In genomic region chr9:119510902-119511301, GRCm38 (mm10) we compare ENCODE assay signal across 10 mouse cellular contexts.
A peak's percentile ranks its signal among the peaks of the same experiment; 100 is the strongest.
DNase-seq lines count a peak whose midpoint lies in the region; ATAC-seq lines count a peak whose summit lies in the region.
"Had no signal": no experiment of that assay in that cellular context is flagged by ENCODE, and none has a peak within 500 bp of the region (broad histone marks: within the 10 kb centered on the region; RNA-seq: fewer than 3 reads in every experiment).

No protein-coding gene starts in this region.

- no peaks in the 10 kb centered on the region for H3K4me1 ChIP-seq in liver, embryonic 12.5 days
- no peaks in the 10 kb centered on the region for H3K4me1 ChIP-seq in liver, embryonic 11.5 days (replicated peaks; ENCODE audit: control insufficient read depth, insufficient read depth, low read length)
- peaks cover 3% of the 10 kb centered on the region; the same call in 1 of the 2 replicates for H3K4me1 ChIP-seq in limb, embryonic 15.5 days
- H3K4me1 ChIP-seq: heart, embryonic 13.5 days; liver, embryonic 13.5 days had no signal

- H3K27me3 ChIP-seq in liver, embryonic 12.5 days (replicated peaks), result 0 out of 2 replicates have a peak, but pooled peaks cover 7% of the 10 kb centered on the region
- H3K27me3 ChIP-seq in liver, embryonic 11.5 days (replicated peaks; ENCODE audit: control insufficient read depth, insufficient read depth, low read length), result no peaks in the 10 kb centered on the region
- H3K27me3 ChIP-seq in limb, embryonic 15.5 days, result no peaks in the 10 kb centered on the region
- H3K27me3 ChIP-seq: liver, embryonic 13.5 days had no signal

- no peak overlapping the region for H3K4me3 ChIP-seq in liver, embryonic 12.5 days
- no peak overlapping the region for H3K4me3 ChIP-seq in liver, embryonic 11.5 days (ENCODE audit: low read depth, low read length)
- H3K4me3 ChIP-seq in limb, embryonic 15.5 days, result no peak overlapping the region
- H3K4me3 ChIP-seq: heart, embryonic 13.5 days; liver, embryonic 13.5 days had no signal

- peak; percentile 34 for DNase-seq in cerebellum, adult 11 months
- no peak for DNase-seq in liver, embryonic 11.5 days (ENCODE audit: low spot score)
- peak; percentile 14 to 20 for DNase-seq in frontal cortex, postnatal 14 days (ENCODE audit: low spot score in 2 of 2)
- DNase-seq in spleen, adult 18-20 months, result no peak
- no peak for DNase-seq in adrenal gland, postnatal 36 days
- DNase-seq: liver, embryonic 13.5 days had no signal

- no peak overlapping the region for H3K4me2 ChIP-seq in liver, embryonic 12.5 days
- H3K4me2 ChIP-seq in liver, embryonic 11.5 days, result no peak overlapping the region
- no peak overlapping the region for H3K4me2 ChIP-seq in limb, embryonic 15.5 days
- H3K4me2 ChIP-seq: heart, embryonic 13.5 days; liver, embryonic 13.5 days had no signal

- WGBS in liver, embryonic 12.5 days (ENCODE audit: insufficient replicate concordance), result 61% methylated on average over 6 of the region's 6 CpGs
- 69% methylated on average over 6 of the region's 6 CpGs for WGBS in liver, embryonic 11.5 days
- WGBS in limb, embryonic 15.5 days, result 27% methylated on average over 6 of the region's 6 CpGs

- H3K9ac ChIP-seq in liver, embryonic 12.5 days, result no peak overlapping the region
- no peak overlapping the region for H3K9ac ChIP-seq in liver, embryonic 11.5 days (ENCODE audit: low read depth, low read length)
- H3K9ac ChIP-seq in limb, embryonic 15.5 days, result no peak overlapping the region
- H3K9ac ChIP-seq: heart, embryonic 13.5 days; liver, embryonic 13.5 days had no signal

- ATAC-seq in cerebellum, adult (ENCODE audit: insufficient number of reproducible peaks, low FRiP score, low TSS enrichment), result no peak
- ATAC-seq in liver, embryonic 12.5 days, result 0 out of 2 replicates have a peak, but pooled peaks have one; percentile 15
- ATAC-seq in liver, embryonic 11.5 days (replicated peaks; ENCODE audit: low FRiP score), result no peak
- ATAC-seq in limb, embryonic 15.5 days (ENCODE audit: insufficient number of reproducible peaks, low FRiP score, low TSS enrichment, low read depth), result peak; percentile 56; the same call in 1 of the 2 replicates

- no peak overlapping the region for H3K27ac ChIP-seq in liver, embryonic 12.5 days
- H3K27ac ChIP-seq in liver, embryonic 11.5 days (ENCODE audit: low read depth, low read length), result no peak overlapping the region
- H3K27ac ChIP-seq in limb, embryonic 15.5 days, result no peak overlapping the region
- H3K27ac ChIP-seq: heart, embryonic 13.5 days; liver, embryonic 13.5 days had no signal

- no peaks in the 10 kb centered on the region for H3K36me3 ChIP-seq in liver, embryonic 12.5 days
- H3K36me3 ChIP-seq in liver, embryonic 11.5 days (ENCODE audit: control insufficient read depth, insufficient read depth, low read length), result no peaks in the 10 kb centered on the region
- H3K36me3 ChIP-seq in limb, embryonic 15.5 days, result no peaks in the 10 kb centered on the region
- H3K36me3 ChIP-seq: liver, embryonic 13.5 days had no signal

- H3K9me3 ChIP-seq in liver, embryonic 12.5 days (replicated peaks), result 0 out of 2 replicates have a peak, but pooled peaks cover 4% of the 10 kb centered on the region
- no peaks in the 10 kb centered on the region for H3K9me3 ChIP-seq in liver, embryonic 11.5 days (ENCODE audit: control insufficient read depth, low read length)
- no peaks in the 10 kb centered on the region for H3K9me3 ChIP-seq in limb, embryonic 15.5 days

Comparison
In these comparisons a context has a peak if more than half of its experiments do, and no peak if none do; other contexts are left out.
1. ATAC-seq: peak in liver, embryonic 12.5 days (single experiment) and limb, embryonic 15.5 days (single experiment); none in cerebellum, adult (single experiment) and liver, embryonic 11.5 days (single experiment).
2. DNase-seq: peak in cerebellum, adult 11 months (single experiment) and frontal cortex, postnatal 14 days (2 of 2); none in liver, embryonic 11.5 days (single experiment), spleen, adult 18-20 months (0 of 2) and adrenal gland, postnatal 36 days (0 of 2).